Mouse (Mus musculus) limb, embryonic 11.5 days (tissue): ENCODE results near the gene Oprm1. TPM values are rescaled to one million over a fixed set of nuclear protein-coding genes. Genes with fewer than 3 reads are reported as not detected.

Experiments
- ATAC-seq: fragments of 200-750 bp; cut with Nextera tagmentation; 2 replicates; pipeline ENCODE4 v1.8.0; 2017; ENCODE audit warnings: low read depth; ENCODE audit not compliant: insufficient number of reproducible peaks, low FRiP score, low TSS enrichment
- DNase-seq: peaks from one replicate; pipeline ENCODE4 v3.0.0-alpha.2; 2015; ENCODE audit warnings: low spot score
- H3K27ac ChIP-seq: fragments of 300-500 bp; sonication (generic); replicated peaks from 2 replicates; pipeline ENCODE4 v1.5.1; 2014; ENCODE audit warnings: low read depth, mild to moderate bottlenecking, low read length
- H3K27me3 ChIP-seq: fragments of 300-500 bp; sonication (generic); 2 replicates; pipeline ENCODE4 v1.6.1; 2014; ENCODE audit warnings: mild to moderate bottlenecking, low read length, mixed read lengths; ENCODE audit not compliant: control insufficient read depth, insufficient read depth
- H3K36me3 ChIP-seq: fragments of 300-500 bp; sonication (generic); 2 replicates; pipeline ENCODE4 v1.6.1; 2014; ENCODE audit warnings: mild to moderate bottlenecking, low read length, moderate library complexity, mixed read lengths; ENCODE audit not compliant: control insufficient read depth, insufficient read depth
- H3K4me1 ChIP-seq: fragments of 300-500 bp; sonication (generic); 2 replicates; pipeline ENCODE4 v1.6.1; 2014; ENCODE audit warnings: low read length, mixed read lengths; ENCODE audit not compliant: control insufficient read depth, insufficient read depth
- H3K4me2 ChIP-seq: fragments of 300-500 bp; sonication (generic); 2 replicates; pipeline ENCODE4 v1.6.1; 2014; ENCODE audit warnings: low read depth, mild to moderate bottlenecking, moderate library complexity; ENCODE audit not compliant: severe bottlenecking
- H3K4me3 ChIP-seq: fragments of 300-500 bp; sonication (generic); 2 replicates; pipeline ENCODE4 v1.5.1; 2014; ENCODE audit warnings: low read depth, low read length
- H3K9ac ChIP-seq: fragments of 300-500 bp; sonication (generic); 2 replicates; pipeline ENCODE4 v1.6.1; 2014; ENCODE audit warnings: mild to moderate bottlenecking, low read length
- H3K9me3 ChIP-seq: fragments of 300-500 bp; sonication (generic); 2 replicates; pipeline ENCODE4 v1.6.1; 2016; ENCODE audit warnings: low read length; ENCODE audit not compliant: control insufficient read depth
- WGBS: fragments of 180-500 bp; shearing (Covaris S2); extraction: QIAGEN DNeasy Blood & Tissue Kit; methylation state at CpG from one replicate; pipeline ENCODE4 v1.1.7; 2014; 5-methylcytosine and 5-hydroxymethylcytosine counted together
- polyA plus RNA-seq: library from polyadenylated mRNA; unstranded; fragments of >200 nt; fragmentation: Nextera tagmentation; extraction: Ambion mirVana; gene quantifications from 2 replicates; pipeline ENCODE4 v1.2.1, GENCODE M21; 2014

The Oprm1 gene
- polyA plus RNA-seq, 1 experiment from 2014 or later: not detected

DNA sequence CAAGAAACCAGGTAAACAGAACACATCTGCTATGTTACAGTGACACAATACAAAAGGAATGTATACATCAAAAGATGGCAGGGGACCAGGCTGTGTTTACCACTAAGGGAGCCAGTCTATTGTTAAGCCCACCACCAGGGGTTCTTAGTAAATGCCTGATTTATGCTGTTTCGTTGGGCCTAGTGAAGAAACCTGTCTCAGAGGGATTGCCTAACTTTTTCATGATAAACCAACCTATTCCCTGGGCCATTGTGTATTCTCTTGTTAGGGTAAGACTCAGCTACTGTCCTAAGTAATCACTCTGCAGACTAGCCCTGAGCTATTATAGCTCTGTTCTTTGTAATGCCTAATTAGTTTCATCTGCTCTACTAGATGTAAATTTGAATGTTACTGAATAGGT is 62.3 kb downstream of the Oprm1 start:
- WGBS: 43% methylated on average over 1 of the region's 1 CpGs
- DNase-seq (no peak), ATAC-seq (no peak)
- H3K27me3 ChIP-seq: no peaks in the 10 kb centered on the region
- no peak overlapping the region for H3K9ac ChIP-seq
- no peak overlapping the region for H3K27ac ChIP-seq
- H3K4me2 ChIP-seq: no peak overlapping the region
- H3K4me3 ChIP-seq: no peak overlapping the region
- no peaks in the 10 kb centered on the region for H3K9me3 ChIP-seq
- H3K36me3 ChIP-seq: no peaks in the 10 kb centered on the region
- H3K4me1 ChIP-seq: no peaks in the 10 kb centered on the region

DNA sequence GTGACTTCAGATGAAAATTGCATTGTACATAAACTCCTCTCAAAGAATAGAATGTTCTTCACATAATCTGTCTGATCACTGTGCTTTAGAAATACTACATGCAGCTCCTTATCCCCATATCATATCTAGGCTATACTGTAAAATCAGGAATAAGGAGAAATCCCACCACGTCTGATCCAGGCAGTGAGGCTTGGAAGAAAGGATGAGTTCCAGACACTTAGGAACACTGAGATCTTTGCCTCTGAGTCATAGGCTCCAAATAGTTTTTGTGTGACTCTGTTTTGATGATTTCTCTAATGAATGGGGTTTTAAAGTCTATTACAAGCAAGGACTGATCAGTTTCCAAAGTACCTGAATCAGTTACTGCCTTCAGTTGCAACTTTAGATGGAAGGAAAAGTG is 83.9 kb downstream of the Oprm1 start:
- no peaks in the 10 kb centered on the region for H3K4me1 ChIP-seq
- no peaks in the 10 kb centered on the region for H3K27me3 ChIP-seq
- no peak overlapping the region for H3K4me2 ChIP-seq
- no peak for DNase-seq
- no peak for ATAC-seq
- 78% methylated on average over 1 of the region's 1 CpGs for WGBS
- no peaks in the 10 kb centered on the region for H3K9me3 ChIP-seq
- H3K4me3 ChIP-seq: no peak overlapping the region
- H3K9ac ChIP-seq: no peak overlapping the region
- no peaks in the 10 kb centered on the region for H3K36me3 ChIP-seq
- H3K27ac ChIP-seq: no peak overlapping the region

DNA sequence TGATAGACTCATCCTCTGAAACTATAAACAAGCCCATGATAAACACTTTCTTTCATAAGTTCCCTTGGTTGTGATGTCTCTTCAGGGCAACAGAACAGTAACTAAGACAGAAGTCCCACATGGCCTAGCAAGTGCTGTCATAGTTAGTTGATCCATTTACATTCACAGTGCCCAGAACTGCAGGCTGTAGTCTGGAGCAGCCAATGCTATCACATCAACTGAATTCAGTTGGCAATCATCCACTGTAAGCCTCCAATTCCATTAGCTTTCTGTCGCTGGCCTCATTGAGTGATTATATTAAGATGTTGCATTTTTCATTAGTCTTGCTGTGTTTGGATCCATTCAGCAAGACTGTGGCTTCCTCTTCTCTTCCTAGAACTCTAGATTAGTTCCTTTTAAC is 88.0 kb downstream of the Oprm1 start:
- H3K9ac ChIP-seq: no peak overlapping the region
- H3K4me2 ChIP-seq: no peak overlapping the region
- WGBS: 89% methylated on average over 1 of the region's 1 CpGs
- no peak overlapping the region for H3K27ac ChIP-seq
- ATAC-seq: no peak
- H3K36me3 ChIP-seq: no peaks in the 10 kb centered on the region
- H3K9me3 ChIP-seq: no peaks in the 10 kb centered on the region
- H3K4me1 ChIP-seq: no peaks in the 10 kb centered on the region
- no peak for DNase-seq
- H3K27me3 ChIP-seq: no peaks in the 10 kb centered on the region
- H3K4me3 ChIP-seq: no peak overlapping the region

DNA sequence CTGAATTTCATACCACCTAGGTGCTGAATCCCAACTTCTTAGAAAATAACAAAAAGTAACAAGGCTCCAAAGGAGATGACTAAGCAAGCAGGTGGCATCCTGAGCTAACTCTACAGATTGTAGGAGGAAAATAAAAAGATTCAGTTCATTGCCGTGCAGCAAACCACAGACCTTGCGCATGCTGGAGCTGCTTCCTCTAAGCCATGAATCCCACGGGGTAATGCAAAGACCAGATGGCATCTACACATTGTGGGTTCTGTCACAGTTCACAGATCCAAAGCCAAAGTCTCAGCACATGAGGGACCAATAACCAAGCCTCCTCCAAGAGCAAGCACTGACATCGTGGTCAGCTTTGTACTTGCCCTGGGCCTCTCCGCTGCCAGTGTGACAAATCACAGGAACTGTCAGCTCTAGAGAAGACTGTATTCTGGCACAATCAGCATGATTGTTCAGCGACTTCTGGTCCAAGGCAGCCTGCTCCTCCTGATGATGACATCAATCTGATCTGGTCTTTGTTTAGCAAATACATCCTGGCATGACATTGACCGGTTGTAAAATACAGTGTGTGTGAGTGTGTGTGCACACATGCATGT is 90.0 kb downstream of the Oprm1 start:
- WGBS: 79% methylated on average over 7 of the region's 7 CpGs
- DNase-seq: no peak
- no peaks in the 10 kb centered on the region for H3K4me1 ChIP-seq

DNA sequence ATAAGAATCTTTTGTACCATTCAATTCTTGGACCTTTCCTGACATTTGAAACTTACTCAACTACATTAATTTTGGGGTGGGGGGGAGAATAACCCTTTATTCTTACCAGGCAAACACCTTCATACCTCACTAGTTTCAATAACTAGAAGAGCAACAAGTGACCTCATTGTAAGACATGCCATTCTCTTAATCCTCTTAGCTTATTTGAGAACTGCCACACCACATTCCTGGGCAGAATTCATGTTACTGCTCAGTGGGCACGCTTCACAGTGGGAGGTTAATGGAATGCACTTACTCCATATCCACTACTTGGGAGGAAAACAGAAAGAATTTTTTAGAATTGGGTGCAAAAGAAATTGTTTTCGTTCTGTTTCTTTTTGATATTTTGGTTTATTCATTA is 90.5 kb downstream of the Oprm1 start:
- Histone ChIP-seq H3K4me1 (no peaks in the 10 kb centered on the region), H3K4me3 (no peak overlapping the region), H3K36me3 (no peaks in the 10 kb centered on the region), H3K4me2 (no peak overlapping the region), H3K9ac (no peak overlapping the region), H3K9me3 (no peaks in the 10 kb centered on the region), H3K27ac (no peak overlapping the region), H3K27me3 (no peaks in the 10 kb centered on the region)
- ATAC-seq (no peak), DNase-seq (no peak)
- WGBS: 76% methylated on average over 2 of the region's 2 CpGs

More for the DNA sequence above, 90.0 kb downstream of the Oprm1 start:
- no peak for ATAC-seq
- no peaks in the 10 kb centered on the region for H3K36me3 ChIP-seq
- H3K4me3 ChIP-seq: no peak overlapping the region
- no peaks in the 10 kb centered on the region for H3K9me3 ChIP-seq
- H3K27ac ChIP-seq: no peak overlapping the region
- H3K27me3 ChIP-seq: no peaks in the 10 kb centered on the region
- H3K4me2 ChIP-seq: no peak overlapping the region
- H3K9ac ChIP-seq: no peak overlapping the region

DNA sequence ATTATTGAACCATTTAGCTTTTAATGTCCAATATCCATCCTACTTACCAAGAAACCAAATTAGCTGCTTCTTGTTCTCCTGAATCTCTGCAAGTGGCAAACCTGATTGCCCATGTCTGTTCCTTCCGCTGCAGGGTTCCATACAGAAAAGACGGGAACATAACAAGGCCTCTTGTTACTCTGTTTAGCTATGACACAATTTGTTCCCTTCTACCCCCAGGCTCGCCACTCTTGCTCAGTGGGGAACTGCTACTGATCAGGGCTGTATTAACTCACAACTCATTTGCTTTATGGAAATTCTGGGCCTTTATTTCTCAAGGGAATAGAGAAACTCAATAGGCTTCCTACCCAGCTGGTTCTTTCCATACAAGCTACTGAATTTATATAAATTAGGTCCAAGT is 97.5 kb downstream of the Oprm1 start:
- no peak for ATAC-seq
- no peaks in the 10 kb centered on the region for H3K4me1 ChIP-seq
- H3K27me3 ChIP-seq: no peaks in the 10 kb centered on the region
- H3K4me3 ChIP-seq: no peak overlapping the region
- H3K9ac ChIP-seq: no peak overlapping the region
- no peaks in the 10 kb centered on the region for H3K9me3 ChIP-seq
- 74% methylated on average over 3 of the region's 3 CpGs for WGBS
- no peak for DNase-seq
- no peak overlapping the region for H3K27ac ChIP-seq
- no peak overlapping the region for H3K4me2 ChIP-seq
- H3K36me3 ChIP-seq: no peaks in the 10 kb centered on the region

DNA sequence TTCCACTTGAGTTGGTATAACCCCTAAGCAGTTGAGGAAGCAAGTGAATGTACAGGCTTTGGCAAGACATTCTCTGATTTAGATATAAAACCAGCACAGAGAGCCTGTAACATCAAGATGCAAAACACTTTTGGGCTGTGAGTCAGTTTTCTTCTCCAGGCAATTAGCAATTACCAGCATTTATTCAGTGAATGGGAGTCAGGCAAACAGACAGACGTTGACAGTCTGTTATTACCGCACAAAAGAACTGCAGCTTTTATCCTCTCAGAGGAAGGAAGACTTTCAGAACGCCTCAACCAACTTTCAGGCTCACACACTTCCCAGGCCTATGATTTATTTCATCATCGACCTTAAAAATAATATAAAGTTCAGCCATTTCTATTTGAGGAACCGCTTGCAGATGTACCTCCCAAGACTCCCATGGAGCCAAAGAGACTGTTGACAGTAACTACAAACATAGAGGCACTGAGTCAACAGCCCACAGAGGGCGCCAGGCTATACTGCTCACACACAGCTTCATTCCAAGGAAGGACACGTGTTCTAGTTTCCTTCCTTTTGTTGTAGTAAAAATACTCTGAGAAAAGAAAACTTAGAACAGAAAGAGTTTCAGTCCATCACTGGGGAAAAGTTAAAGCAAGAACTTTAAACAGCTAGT is 113.2 kb downstream of the Oprm1 start:
- H3K9me3 ChIP-seq: no peaks in the 10 kb centered on the region
- no peak overlapping the region for H3K27ac ChIP-seq
- no peak overlapping the region for H3K4me3 ChIP-seq
- WGBS: 84% methylated on average over 7 of the region's 7 CpGs
- peak; percentile 7 for DNase-seq
- H3K9ac ChIP-seq: no peak overlapping the region
- H3K36me3 ChIP-seq: no peaks in the 10 kb centered on the region
- no peaks in the 10 kb centered on the region for H3K4me1 ChIP-seq
- ATAC-seq: no peak
- H3K4me2 ChIP-seq: no peak overlapping the region
- H3K27me3 ChIP-seq: no peaks in the 10 kb centered on the region

DNA sequence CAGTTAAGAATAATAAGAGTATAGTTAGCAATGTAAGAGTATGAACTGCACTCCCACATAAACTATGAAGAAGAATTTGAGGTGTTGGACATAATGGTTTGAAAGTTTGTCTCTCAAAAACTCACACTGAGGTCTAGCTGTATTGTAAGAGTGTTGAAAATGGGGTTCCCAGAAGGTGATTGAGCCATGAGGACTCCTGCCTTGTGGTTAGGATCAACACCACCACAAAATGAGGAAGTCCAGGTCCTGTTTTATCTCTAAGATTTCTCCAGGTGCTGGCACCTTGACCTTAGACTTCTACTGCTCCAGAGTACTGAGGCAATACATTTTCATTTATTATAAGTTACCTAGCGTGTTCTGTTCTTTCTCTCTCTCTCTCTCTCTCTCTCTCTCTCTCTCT is 115.6 kb downstream of the Oprm1 start:
- H3K4me3 ChIP-seq: no peak overlapping the region
- H3K27ac ChIP-seq: no peak overlapping the region
- no peak overlapping the region for H3K9ac ChIP-seq
- no peaks in the 10 kb centered on the region for H3K4me1 ChIP-seq
- H3K9me3 ChIP-seq: no peaks in the 10 kb centered on the region
- ATAC-seq (no peak), DNase-seq (no peak)
- H3K27me3 ChIP-seq: no peaks in the 10 kb centered on the region
- H3K4me2 ChIP-seq: no peak overlapping the region
- no peaks in the 10 kb centered on the region for H3K36me3 ChIP-seq
- WGBS: 86% methylated on average over 1 of the region's 1 CpGs
